Mouse (Mus musculus): ENCODE measurements at regions not wholly inside any gene's neighbourhood (a gene's known extent, or its start where the extent isn't known, plus 50 kb on each side); places are given as distances from the start of the nearest gene placed in this dataset.

DNA sequence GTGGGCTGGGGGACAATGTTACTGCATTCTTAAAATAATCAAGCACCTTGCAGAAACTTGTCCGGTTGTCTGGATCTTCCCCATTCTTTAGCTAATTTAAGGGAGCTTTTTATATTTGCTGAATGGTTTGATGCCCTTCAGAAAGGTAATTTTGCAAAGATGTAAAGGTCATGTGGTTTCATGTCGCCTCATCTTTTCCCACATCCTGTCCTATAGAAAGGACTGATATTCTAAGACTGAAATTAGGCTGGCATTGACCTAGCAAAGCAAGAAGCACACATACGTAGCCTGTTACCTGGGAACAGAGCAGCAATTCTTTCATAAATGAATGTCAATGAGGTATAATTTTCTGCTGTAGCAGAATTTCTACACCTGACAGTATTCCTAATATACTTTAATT is 315.4 kb downstream of the Cog6 start:
- no peak for DNase-seq

DNA sequence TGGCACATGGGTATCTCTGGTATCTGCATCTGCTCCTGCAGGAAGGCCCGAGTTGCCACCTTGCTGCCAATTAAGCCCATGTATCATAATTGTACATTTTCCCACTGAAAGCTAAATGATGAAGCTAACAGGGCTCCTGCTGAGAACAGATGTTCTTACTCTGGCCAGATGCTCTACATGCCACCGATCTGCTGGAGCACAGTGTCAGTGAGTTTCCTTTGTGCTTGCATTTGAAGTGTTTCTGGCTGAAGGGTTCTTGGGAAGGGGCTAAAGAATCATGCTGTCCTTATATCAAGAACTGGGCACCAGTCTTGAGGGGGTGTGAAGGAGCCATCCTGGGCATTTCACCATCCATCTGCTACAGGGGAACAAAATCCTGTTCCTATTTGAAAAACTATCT is 323.2 kb downstream of the Cog6 start:
- DNase-seq = no peak

DNA sequence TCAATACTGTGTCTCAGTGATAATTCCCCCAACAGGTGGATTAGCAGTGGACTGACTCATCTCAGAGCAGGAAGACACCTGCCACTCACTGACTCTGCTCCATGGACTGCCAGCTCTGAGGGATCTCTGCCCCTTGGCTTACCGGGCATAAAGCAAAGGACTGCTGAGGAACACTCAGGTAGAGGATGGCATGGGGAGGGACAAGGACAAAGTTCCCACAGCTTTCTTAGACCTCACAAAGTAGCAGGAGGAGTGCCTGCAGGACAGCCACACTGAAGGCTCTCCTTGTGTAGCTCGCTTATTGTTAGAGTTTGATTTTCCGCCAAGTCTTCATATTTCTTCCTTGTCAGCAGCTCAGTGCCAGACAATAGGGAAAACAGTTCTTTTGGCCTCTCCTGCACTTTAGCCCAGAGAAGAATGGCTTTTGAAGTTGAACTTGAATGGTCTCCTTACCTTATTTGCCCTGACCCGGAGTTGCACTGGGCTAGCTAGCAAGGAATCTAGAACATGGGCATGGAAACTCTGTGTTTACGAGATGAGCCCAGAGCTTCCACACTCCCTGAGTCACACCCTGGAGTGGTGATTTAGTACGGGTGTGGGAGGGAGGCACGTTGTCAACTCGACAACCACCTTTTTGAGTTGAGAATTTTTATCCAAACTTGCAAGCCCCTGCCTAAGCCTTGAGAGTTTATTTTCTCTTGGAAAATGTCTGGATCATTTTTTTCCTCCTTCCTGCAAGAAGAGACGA is 331.4 kb downstream of the Cog6 start:
- peak; percentile 69 for DNase-seq

DNA sequence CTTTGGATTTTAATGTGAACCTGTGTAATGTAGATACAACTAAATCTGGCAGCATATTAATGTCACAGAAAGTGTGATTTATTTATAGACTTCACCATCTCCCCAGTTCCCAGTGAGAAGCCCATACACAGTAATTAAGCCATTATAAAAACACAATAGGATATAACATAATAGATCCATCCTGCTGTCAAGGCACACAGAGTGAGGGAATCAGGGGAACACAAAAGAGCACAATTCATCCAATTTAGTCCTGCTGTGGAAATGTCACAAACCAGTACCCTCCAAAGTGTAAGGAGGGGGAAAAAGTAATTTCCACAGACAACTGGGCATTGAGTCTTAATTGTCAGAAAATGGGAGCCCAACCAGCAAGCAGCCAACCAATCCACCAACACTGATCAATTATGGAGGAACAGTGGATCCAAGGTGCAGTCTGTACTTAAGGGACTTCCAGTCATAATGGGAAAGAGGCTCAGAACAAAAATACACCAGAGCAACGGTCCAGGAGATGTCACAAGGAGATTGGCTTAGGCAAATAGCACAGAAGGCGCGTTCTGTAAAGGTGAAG is 336.1 kb downstream of the Cog6 start:
- no peak for DNase-seq

DNA sequence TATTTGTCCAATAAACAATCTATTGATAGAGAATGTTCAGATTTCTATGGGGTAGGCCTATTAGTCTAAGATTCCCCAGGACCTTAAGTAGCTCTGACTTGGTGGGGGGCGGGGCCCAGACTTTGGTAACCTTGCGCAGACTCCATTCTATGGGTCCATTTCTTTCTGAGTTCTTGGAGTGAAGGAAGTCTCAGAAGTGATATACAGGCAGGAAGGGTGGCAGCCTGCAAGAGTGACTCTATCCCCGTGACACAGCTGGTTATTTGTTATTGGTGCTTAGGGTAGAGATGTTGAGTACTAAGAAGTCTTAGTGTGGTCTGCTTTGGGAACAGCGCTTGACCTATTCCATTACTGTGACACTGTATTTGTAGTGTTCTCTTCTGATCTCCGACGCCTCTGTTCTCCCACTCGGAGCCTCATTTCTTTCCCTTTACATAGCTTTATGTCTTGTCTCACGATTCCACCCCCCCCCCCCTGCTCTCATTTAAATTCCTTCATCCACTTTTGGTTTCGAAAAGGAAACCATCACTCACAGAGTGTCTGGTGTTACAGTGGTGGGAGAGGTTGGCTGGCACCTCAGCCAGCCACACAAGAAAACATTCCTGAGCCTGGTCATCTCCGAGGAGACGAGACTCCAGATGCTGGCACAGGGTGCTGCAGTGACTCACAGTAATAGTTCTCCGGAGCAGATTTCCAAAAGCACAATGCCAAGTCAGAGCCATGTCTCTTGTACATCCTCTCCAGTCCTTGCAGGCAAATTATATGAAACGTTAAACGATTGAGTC is 340.0 kb downstream of the Cog6 start:
- peak; percentile 33 for DNase-seq

DNA sequence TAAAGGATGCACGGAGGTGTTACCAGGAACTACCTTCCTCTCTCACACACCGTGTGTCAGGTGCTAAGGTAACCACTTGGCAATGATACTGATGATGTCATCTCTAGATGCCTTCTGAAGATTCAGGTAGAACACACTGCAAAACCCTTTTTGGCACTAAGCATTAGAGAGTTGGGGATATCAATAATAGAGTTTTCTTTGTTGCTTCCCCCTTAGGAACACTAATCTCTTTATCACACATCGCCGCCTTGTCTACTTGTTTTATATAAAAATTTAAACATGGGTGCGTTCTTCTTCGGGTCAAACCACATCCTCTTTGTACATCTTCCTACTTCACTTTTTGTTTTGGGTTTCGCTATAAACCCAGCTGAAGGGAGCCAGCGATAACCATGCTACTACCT is 346.4 kb downstream of the Cog6 start:
- no peak for DNase-seq

DNA sequence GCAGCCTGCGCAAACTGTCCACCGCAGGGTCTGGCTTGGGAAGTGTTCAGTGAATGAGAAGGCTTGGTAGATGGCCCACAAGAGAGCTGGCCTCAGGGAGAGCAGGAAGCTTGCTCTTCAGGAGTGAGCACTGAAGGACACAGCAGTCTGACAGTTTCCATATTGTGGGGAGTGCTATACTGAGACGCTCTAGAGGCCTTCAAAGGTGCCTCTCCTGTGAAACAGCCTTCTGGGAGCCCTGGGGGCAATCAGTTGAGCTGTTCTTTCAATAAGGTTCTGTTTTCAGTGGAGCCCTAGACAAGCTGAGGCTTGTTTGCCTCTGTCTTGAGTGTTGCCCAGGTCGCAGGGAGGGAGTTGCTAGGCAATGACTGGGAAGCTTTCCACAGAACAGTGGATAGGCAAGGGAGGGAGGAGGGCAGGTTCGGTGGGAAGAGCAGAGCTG is 353.9 kb downstream of the Cog6 start:
- no peak for DNase-seq

DNA sequence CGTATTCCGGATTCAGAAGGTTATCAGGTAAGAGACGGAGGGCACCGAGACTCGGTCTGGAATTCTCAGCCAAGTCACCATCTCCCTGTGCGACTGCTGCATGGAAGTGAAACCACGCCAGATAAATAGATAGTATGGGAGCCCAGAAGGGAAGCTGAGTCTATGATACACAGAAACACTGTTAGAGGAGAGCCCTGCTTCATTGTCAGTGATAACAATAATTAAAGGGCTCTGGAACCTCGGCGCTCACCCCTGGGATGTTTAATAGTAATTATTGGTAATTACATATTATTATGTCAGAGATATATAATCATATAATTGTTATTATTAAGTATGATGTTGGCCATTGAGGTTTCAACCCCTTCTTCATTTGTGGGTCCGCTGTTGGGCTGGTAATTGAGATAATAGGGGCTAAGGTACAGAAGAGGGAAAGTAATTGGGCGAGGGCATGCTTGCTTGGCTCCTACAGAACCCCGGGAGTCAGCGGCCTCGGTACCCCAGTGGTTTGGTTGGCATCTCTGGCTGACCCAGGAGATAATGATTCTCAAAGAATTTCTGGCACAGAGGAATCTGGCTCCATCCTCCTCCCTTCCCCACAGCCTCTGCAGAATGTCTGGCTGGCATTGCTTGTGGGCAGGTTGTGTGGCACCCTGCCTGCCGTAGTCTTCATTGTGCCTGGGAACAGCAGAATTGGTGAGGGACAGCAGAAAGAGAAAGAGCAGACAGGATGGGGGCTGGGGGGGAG is 354.7 kb downstream of the Cog6 start:
- no peak for DNase-seq

DNA sequence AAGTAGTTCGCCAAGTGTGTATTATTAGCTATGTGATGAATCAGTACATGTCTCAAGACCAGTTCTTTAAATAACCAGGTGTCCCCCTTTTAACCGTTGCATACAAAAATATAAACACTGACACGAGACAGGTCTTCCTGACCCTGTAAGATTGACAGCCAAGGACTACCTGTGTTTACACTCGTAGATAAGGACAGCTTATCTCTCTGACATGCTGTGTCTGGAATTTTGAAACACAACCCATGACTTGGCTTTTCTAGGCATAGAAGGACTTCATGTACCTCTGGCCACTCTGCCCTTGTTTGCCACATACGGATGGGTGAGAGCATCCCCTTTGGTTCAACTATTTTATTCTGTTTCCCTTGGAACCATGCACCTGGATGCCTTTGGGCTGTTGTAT is 364.0 kb downstream of the Cog6 start:
- no peak for DNase-seq

DNA sequence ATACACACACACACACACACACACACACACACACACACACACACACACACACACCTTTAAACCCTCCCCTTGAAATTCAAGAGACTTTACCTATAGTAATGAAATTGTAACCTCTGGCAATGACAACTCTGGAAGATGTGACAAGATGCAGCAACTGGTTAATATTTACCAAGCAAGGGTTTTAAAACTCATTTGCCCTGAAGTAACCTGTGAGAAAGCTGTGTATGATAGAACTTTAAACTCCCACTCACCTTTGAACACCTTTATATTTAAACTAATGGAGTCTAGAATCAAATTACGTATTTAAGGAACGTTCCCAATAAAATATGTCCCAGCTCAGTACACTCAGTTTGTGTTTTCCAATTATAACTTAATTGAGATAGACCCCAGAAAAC is 364.6 kb downstream of the Cog6 start:
- DNase-seq = no peak

DNA sequence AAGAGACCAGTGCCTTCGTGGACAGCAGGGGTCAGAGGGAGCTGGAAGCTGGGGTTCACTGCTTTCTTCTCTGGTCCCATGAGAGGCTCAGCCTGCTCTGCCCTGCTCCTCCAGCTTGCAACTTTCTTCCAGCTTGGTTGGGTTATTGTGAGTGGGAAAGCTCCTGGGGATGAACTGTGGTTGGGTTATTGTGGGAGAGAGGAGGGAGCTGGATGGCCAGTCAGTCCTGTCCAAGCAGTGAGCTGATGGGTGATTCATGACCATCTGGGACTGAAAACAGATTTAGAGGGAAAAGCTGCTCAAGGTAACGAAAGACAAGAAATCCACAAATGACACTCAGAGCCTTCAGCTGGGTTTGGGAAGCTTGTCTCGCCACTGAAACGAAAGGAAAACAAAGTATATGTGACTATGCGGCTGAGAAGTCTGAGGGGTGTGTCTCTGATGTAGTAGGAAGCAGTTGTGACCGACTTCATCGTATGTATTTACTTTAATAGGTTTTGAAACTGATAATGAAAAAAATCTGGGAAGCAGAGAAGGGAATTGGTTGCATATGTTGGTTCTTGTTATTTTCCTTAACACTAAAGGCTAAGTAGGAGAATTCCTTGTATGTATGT is 365.1 kb downstream of the Cog6 start:
- no peak for DNase-seq

DNA sequence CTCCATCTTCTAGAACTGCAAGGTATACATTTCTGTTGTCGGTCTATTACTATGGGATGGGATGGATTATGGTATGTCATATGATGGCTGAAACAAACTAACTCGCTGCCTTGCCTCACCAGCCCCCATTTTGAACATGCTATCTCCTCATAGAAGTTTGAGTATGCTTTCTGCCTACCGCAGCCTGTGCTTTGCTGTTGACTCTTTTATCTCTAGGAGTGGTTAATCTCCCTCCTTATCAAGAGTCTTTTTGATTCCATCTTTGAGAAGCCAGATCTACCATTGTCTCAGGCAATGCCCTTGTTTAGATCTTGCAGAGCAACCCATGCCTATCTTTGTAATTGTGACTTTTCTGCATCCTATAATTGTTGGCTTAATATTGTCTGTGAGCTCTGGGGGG is 367.0 kb downstream of the Cog6 start:
- no peak for DNase-seq

DNA sequence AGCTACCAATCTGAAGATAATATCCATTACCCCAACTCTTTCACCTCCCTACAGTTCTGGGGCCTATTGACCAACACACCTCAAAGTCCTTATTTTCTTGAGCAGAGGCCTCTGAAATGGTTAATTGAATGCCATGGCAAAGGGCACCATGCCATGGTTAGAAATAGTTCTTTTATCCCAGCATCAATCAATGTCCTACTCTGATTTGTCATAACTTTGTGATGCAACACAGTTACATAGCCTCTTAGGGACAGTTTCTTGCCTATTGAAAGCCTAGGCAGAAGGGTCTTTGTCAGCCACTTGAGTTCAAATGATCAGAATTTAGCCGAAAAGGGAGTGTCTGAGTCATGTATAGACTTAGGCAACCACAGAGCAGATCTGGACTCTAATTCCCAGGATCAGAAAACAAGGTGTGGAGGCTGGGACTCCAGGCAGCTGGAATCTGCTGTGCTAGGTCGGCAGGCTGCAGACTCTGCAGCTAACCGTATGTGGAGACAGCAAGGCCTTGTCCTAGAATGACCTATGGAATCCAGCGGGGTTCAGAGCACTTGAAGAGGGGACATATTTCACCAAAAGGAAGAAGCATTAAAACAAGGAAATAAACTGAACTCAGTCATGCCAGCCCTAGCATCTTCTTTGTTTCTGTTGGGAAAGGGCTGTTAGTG is 368.1 kb downstream of the Cog6 start:
- DNase-seq = no peak

DNA sequence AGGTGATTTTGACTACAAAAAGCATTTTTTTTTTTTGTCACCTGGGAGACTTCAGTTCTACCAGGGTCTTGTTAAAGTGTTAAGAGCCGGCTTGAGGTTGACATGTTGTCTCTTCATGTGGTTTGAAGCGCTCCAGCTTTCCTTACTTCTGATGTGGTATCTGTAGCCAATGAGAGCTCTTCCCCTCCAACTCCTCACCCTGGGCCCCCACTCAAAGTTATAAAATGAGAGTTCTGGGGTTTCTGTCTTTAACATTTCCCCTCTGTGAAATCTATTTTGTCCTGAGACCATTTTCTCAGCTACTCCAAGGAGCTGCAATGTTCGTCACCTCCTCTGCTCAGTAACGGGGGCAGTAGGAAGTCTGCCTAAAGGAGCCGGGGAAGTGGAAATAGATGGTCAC is 369.1 kb downstream of the Cog6 start:
- no peak for DNase-seq

DNA sequence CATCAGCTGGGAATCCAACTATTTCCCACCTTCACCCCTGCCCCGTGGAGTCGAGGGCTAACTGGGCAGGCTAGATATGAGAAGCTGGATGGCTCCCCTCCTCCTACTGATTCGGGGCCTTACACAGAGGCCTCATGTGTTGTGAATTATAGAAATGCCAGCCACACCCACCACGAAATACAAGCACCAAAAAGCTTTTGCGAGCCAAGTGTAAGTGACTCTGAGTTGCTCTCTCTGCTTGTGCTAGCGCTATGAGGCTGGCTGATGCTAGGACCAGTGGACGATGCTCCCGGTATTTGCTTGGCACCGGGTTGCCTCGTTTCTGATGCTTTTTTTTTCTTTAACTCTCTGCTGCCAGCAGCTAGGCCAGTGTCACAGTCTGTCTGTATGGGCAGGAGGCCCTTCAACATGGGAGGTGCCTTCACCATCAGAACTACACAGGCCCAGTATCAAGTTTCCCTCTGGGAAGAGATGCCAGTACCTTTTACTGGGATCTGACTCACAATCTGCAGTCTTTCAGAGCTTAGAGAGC is 369.8 kb downstream of the Cog6 start:
- no peak for DNase-seq

DNA sequence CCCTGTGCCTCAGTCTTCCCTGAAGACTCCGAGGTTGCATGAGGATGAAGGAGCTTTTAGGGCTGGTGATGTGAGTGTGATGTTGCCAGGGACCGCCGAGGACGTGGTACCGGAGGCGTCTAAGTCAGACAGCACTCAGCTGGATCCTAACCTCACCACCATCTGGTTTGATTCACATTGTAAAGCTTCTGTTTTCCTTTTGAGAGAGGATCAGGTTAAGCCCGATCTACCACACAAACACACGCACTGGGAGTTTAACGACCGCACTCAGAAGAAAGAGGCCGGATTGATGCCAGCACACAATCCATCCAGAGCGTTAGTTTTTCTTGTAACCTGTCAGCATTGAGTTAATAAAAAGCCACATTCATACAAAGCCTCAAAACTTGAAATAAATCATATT is 371.9 kb downstream of the Cog6 start:
- DNase-seq = no peak

DNA sequence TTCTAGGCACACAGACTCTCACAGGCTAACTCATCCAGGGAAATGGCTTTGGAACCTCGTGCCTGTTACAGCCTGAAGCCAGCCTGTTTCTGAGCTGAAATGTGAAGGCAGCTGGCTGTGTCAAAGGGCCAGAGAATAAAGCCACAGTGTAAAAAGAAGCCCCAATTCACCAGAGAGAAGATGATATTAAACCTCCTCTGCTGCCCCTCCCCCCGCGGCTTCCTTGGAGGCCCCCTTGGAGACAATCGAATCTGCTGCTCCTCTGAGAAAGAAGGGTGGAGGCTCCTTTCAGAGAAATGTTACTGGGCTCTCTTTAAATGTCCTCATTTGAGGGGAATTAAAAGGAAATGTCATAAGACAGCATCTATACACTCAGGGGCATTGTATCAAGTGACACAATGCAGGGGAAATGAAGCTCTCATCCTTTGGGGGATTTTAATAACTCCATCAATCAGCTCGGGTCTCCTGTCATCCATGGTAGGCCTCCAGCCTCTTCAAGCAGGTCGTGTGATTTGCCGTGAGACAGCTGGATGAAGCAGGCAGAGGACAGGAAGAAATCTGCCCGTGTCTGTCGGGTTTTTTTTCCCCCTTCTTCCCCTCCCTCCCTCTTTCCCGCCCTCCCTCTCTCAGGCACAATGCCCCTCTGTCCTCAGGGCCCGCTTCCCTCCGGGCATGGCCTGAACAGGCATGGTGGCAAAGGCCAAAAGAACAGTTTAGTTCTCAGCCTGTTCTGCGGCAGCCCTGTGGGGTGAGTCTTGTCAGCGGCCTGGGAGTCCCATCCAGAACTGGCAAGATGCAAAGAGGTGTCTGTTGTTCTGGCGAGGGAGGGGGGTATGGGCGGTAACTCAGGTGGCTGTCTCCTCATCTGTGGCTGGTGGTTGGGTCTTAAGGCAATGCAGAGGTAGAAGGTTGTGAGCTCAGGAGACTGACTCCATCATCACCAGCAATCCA is 372.6 kb downstream of the Cog6 start:
- DNase-seq = peak; percentile 24

DNA sequence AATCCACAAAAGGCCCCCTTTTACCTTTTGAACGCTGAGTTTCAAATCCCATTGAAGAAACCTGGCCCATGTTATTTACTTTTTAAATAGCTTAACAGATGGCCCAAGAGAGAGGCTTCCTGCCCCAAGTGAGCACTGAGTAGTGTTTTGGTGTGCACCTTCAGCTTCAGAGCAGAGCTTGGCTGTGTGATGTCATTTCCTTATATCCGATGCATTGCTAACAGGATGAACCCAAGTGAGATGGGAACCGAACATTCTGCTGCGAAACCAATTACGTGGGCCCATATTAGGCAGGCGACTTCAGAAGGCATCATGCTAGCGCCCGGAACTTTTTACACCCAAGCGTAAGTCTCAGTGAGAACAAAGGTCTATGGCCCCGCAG is 373.2 kb downstream of the Cog6 start:
- DNase-seq = no peak

DNA sequence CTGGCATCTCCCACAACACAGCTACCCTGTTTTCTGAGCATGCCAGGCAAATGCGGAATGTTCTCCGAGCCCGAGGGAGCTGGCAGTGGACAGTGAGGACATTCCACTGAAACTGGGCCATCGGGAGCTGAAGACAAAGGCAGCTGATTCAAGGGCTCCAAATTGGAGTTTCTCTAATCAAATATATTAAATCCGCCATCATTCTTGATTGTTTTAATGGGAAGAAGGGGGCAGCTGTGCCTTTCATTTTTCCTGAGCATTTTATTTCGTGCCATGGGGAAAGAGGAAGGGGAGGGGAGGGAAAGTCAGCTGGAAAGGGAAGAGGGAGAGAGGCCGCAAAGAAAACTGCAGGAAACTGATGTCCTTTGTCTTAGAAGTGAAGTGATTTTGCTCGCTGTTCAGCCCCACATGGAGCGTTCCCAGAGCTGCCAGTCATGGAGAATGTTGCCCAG is 373.9 kb downstream of the Cog6 start:
- DNase-seq = peak; percentile 50

Measured in gastrocnemius, postnatal 25 days (tissue).